Mouse (Mus musculus) neural tube, embryonic 11.5 days (tissue): ENCODE results near the gene Pcsk5. TPM values are rescaled to one million over a fixed set of nuclear protein-coding genes. Genes with fewer than 3 reads are reported as not detected.

Experiments used
- ATAC-seq: fragments of 200-750 bp; cut with Nextera tagmentation; 2 replicates; pipeline ENCODE4 v1.8.0; 2017; ENCODE audit warnings: moderate number of reproducible peaks, mild to moderate bottlenecking, moderate TSS enrichment, moderate library complexity; ENCODE audit not compliant: insufficient read depth, low FRiP score, low TSS enrichment
- DNase-seq: peaks from one replicate; pipeline ENCODE4 v3.0.0-alpha.2; 2015; ENCODE audit warnings: low spot score
- H3K27ac ChIP-seq: fragments of 300-500 bp; sonication (generic); 2 replicates; pipeline ENCODE4 v1.5.1; 2014; ENCODE audit warnings: low read depth, mild to moderate bottlenecking, low read length
- H3K27me3 ChIP-seq: fragments of 300-500 bp; sonication (generic); 2 replicates; pipeline ENCODE4 v1.6.1; 2014; ENCODE audit warnings: mild to moderate bottlenecking, low read length, mixed read lengths; ENCODE audit not compliant: control insufficient read depth, insufficient read depth
- H3K36me3 ChIP-seq: fragments of 300-500 bp; sonication (generic); 2 replicates; pipeline ENCODE4 v1.6.1; 2014; ENCODE audit warnings: mild to moderate bottlenecking, low read length, moderate library complexity, mixed read lengths; ENCODE audit not compliant: control insufficient read depth, insufficient read depth
- H3K4me1 ChIP-seq: fragments of 300-500 bp; sonication (generic); 2 replicates; pipeline ENCODE4 v1.6.1; 2014; ENCODE audit warnings: low read length, mixed read lengths; ENCODE audit not compliant: control insufficient read depth, insufficient read depth
- H3K4me2 ChIP-seq: fragments of 300-500 bp; sonication (generic); 2 replicates; pipeline ENCODE4 v1.6.1; 2014; ENCODE audit warnings: low read depth, mild to moderate bottlenecking, moderate library complexity
- H3K4me3 ChIP-seq: fragments of 300-500 bp; sonication (generic); 2 replicates; pipeline ENCODE4 v1.5.1; 2014; ENCODE audit warnings: low read depth, low read length
- H3K9ac ChIP-seq: fragments of 300-500 bp; sonication (generic); 2 replicates; pipeline ENCODE4 v1.6.1; 2014; ENCODE audit warnings: mild to moderate bottlenecking, low read length
- H3K9me3 ChIP-seq: fragments of 300-500 bp; sonication (generic); 2 replicates; pipeline ENCODE4 v1.6.1; 2016; ENCODE audit warnings: low read length; ENCODE audit not compliant: control insufficient read depth
- WGBS: fragments of 180-500 bp; shearing (Covaris S2); extraction: QIAGEN DNeasy Blood & Tissue Kit; methylation state at CpG from one replicate; pipeline ENCODE4 v1.1.7; 2014; 5-methylcytosine and 5-hydroxymethylcytosine counted together
- polyA plus RNA-seq: library from polyadenylated mRNA; unstranded; fragments of >200 nt; fragmentation: Nextera tagmentation; extraction: Ambion mirVana; gene quantifications from 2 replicates; pipeline ENCODE4 v1.2.1, GENCODE M21; 2014

Gene Pcsk5
- polyA plus RNA-seq, 1 experiment from 2014 or later = 9.4 TPM

DNA sequence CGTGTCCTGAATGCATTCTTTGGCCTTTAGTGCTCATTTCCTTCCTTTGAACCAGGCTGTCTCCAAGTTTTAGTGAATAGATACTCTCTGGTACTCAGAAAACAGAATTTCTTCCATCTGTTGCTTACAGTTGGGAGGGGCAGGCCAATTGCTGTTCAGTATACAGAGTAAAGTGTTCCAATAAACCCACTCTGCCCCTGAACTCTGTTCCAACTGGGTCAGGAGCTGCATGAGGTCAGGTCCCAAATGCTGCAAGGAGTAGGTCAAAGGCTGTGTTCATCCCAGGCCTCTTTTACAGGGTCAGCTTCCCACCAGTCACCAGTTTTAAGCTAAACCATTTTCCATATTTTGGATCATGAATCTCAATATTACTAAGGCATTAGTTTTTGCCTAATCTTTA lies 63.4 kb downstream of the Pcsk5 start:
- Histone ChIP-seq H3K4me3 (no peak overlapping the region), H3K9me3 (no peaks in the 10 kb centered on the region), H3K4me2 (no peak overlapping the region), H3K27me3 (no peaks in the 10 kb centered on the region), H3K36me3 (no peaks in the 10 kb centered on the region), H3K27ac (no peak overlapping the region), H3K9ac (no peak overlapping the region), H3K4me1 (no peaks in the 10 kb centered on the region)
- WGBS = 44% methylated on average over 1 of the region's 1 CpGs
- DNase-seq = no peak
- no peak for ATAC-seq

DNA sequence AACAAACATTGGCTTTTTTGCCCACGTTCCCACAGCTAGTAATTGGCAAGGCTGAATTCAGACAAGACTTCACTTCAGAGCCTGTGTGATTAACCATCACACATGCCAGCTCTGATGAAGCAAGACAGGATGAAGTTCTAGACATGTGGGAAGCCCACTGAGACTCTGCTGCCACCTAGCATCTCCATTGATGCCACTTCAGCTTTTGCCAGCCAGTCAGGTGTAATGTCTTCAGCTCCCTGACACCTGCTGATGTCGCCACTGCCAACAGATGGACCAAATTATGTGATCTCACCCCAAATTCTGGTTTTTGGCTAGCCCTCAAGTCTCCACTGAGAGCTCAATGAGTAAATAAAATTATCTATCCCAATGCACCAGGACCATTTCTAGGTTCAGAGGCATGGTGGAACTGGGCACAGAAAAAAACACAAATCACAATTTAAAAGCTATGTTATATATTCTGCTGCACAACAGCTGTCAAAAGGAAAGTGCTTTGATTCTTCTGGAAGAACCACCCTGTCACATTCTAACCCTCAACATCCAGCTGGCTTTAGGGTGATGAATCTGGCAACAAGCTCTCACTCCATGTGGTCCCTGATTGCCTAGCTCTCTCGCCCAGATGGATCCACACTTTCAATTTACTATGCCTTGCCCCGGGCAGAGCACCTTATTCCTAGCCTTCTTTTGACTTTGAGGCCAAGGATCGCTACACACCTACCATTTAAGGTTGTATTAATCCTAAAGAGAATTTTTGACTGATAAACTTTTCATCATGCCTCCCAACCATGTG lies 67.6 kb downstream of the Pcsk5 start:
- ATAC-seq (no peak), DNase-seq (no peak)
- Histone ChIP-seq H3K9ac (no peak overlapping the region), H3K27ac (no peak overlapping the region), H3K4me3 (no peak overlapping the region), H3K9me3 (no peaks in the 10 kb centered on the region), H3K4me2 (no peak overlapping the region), H3K27me3 (no peaks in the 10 kb centered on the region), H3K4me1 (no peaks in the 10 kb centered on the region), H3K36me3 (no peaks in the 10 kb centered on the region)
- 86% methylated on average over 5 of the region's 5 CpGs for WGBS

DNA sequence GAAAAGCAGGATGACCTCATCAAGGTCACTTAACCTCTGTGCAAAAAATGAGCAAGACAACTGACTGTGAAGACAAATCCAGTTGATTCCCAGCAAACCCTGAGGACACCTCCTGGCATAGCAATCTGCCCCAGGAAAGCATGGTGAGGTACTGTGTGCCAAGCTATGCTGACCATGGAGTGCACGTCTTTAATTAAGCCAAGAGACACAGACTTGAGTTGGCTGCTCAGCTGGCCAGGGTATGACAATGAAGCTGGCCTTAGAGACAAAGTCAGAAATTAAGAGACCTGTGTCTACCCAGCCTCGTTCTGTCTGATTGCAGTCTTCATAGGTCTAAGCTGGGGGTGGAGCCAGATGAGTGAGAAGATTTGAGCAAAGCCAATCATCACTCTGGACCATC lies 72.4 kb downstream of the Pcsk5 start:
- no peak overlapping the region for H3K4me3 ChIP-seq
- DNase-seq (no peak), ATAC-seq (no peak)
- no peaks in the 10 kb centered on the region for H3K36me3 ChIP-seq
- 93% methylated on average over 2 of the region's 2 CpGs for WGBS
- no peak overlapping the region for H3K27ac ChIP-seq
- H3K9me3 ChIP-seq = no peaks in the 10 kb centered on the region
- no peak overlapping the region for H3K4me2 ChIP-seq
- no peaks in the 10 kb centered on the region for H3K4me1 ChIP-seq
- H3K27me3 ChIP-seq = no peaks in the 10 kb centered on the region
- no peak overlapping the region for H3K9ac ChIP-seq

DNA sequence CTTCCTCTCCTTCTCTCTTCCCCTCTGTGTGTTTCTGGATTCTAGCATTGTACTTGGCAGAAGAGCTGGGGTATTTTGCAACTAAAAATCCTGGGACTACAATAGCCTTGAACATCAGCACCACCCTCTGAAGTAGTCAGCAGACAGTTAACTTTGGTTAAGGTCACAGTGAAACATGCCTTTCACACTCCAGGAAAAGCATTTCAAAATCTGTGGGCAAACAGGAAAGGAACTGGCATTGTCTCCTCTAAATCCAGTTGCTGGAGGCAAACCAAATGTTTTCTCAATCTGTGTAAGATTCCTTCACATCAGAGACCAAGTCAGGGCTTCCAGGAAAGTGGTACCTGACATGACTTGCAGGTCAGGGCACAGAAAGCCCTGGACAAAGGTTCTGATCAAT lies 74.7 kb downstream of the Pcsk5 start:
- ATAC-seq = no peak
- no peaks in the 10 kb centered on the region for H3K36me3 ChIP-seq
- DNase-seq = no peak
- no peak overlapping the region for H3K9ac ChIP-seq
- no peaks in the 10 kb centered on the region for H3K9me3 ChIP-seq
- no peak overlapping the region for H3K27ac ChIP-seq
- H3K27me3 ChIP-seq = no peaks in the 10 kb centered on the region
- no peak overlapping the region for H3K4me3 ChIP-seq
- no peaks in the 10 kb centered on the region for H3K4me1 ChIP-seq
- H3K4me2 ChIP-seq = no peak overlapping the region

DNA sequence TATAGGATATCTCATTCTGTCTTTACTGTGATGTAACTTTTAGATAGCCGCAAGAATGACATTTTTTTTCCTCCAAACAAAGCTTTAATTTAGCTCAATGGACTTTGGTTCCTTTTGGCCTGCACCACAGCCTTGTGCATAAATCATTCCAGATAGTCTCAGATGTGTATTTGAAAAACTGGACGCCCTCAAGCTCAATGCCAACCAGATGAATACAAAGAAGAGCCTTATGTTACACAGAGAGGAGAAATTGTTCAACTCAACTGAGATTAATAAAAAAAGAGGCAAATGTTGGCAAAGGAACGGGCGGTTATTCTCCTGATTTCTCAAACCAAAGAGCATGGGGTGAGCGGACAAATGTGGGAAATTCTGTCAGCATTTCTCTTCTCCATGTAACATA lies 75.8 kb downstream of the Pcsk5 start:
- Histone ChIP-seq H3K4me3 (no peak overlapping the region), H3K9me3 (no peaks in the 10 kb centered on the region), H3K4me1 (no peaks in the 10 kb centered on the region), H3K27ac (no peak overlapping the region), H3K27me3 (no peaks in the 10 kb centered on the region), H3K36me3 (no peaks in the 10 kb centered on the region), H3K9ac (no peak overlapping the region), H3K4me2 (no peak overlapping the region)
- DNase-seq (no peak), ATAC-seq (no peak)
- 72% methylated on average over 5 of the region's 5 CpGs for WGBS

DNA sequence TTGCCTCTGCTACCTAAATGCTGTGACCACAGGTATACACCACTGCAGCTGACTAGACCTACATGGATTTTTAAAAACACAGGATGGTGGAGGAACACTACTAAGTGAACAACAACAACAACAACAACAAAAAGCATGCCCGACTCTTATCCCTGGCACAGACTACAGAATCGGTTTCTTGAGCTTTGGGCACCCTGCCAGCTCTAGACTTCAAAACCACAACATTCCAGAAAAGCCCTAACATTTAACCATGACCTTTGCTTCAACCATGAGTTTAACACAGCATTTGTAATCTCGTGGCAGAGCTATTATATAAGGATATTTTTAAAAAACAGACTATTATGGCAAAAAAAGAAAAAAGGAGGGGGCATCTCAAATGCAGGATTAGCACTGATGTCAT lies 84.6 kb downstream of the Pcsk5 start:
- H3K4me3 ChIP-seq = no peak overlapping the region
- WGBS = 87% methylated on average over 3 of the region's 3 CpGs
- ATAC-seq (no peak), DNase-seq (no peak)
- H3K9ac ChIP-seq = no peak overlapping the region
- H3K36me3 ChIP-seq = no peaks in the 10 kb centered on the region
- H3K4me2 ChIP-seq = no peak overlapping the region
- H3K27me3 ChIP-seq = no peaks in the 10 kb centered on the region
- no peaks in the 10 kb centered on the region for H3K4me1 ChIP-seq
- H3K9me3 ChIP-seq = no peaks in the 10 kb centered on the region
- no peak overlapping the region for H3K27ac ChIP-seq

DNA sequence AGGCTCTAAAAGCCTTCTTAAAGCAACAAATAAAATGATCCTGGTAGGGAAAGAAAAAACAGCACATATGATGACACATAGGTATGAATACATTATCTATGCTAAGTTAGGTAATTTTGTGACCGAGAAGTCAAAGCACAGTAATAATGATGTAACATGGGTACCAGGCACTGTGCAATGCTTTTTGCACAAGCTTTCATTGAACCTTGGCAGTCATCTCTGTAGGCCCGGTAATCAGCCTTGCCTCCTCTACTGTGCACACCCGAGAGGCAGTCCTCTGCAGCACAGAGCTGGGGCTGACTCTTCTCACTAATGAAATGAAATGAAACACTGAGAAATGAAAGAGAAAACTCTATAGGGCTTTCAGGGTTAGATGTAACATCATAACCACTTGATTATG lies 89.1 kb downstream of the Pcsk5 start:
- no peak overlapping the region for H3K27ac ChIP-seq
- H3K4me3 ChIP-seq = no peak overlapping the region
- no peak for ATAC-seq
- no peak overlapping the region for H3K9ac ChIP-seq
- H3K36me3 ChIP-seq = no peaks in the 10 kb centered on the region
- WGBS = 91% methylated on average over 3 of the region's 3 CpGs
- no peaks in the 10 kb centered on the region for H3K4me1 ChIP-seq
- no peaks in the 10 kb centered on the region for H3K9me3 ChIP-seq
- no peak for DNase-seq
- H3K4me2 ChIP-seq = no peak overlapping the region
- no peaks in the 10 kb centered on the region for H3K27me3 ChIP-seq

DNA sequence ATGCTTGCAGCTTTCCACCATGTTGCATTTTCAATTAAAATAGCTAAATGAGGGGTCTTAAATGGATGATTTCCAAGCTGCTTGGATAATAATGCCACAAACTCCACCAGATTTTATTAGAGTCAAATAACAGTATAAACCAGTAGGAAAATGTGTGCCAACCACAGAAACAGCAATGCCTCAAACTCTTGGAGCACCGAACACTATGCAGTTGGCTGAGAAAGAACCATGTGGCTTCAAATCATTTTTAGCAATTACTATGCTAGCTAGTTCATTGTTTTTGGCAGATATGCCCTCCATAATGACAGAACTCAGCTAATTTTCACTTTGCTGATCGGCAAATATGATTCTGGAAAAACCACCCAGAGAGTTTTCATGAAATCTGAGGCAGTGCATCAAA lies 92.1 kb downstream of the Pcsk5 start:
- H3K4me3 ChIP-seq = no peak overlapping the region

DNA sequence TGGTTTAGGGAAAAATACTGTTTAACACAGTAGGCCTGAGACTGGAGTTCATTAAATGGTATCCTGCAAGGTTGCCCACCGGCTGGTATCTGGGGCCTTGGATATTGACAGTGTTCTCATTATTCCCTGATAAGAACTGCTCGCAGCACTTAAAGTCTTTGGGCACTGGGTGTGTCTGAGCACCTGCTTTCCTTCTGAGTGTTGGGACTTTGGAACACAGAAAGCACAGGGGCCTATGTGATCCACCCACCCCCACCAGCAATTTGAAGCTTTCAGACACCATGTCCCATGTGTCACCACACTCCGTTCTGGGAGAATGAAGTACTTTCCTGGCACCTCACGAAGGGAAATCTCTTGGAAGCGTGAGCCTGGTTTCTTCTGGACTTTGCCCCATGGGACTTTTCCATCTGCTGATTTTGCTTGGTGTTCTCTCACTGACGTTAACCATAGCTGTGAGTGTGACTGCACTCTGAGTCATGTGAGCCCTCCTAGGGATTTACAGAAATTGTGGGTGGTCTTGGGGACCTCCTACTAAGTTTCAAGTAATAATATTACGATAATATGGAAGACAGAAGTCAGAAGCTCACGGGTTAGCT lies 92.9 kb downstream of the Pcsk5 start:
- H3K4me2 ChIP-seq = no peak overlapping the region
- no peak overlapping the region for H3K27ac ChIP-seq
- ATAC-seq (no peak), DNase-seq (no peak)
- no peaks in the 10 kb centered on the region for H3K36me3 ChIP-seq
- H3K4me3 ChIP-seq = no peak overlapping the region
- no peaks in the 10 kb centered on the region for H3K4me1 ChIP-seq
- 84% methylated on average over 8 of the region's 8 CpGs for WGBS
- no peaks in the 10 kb centered on the region for H3K9me3 ChIP-seq
- H3K27me3 ChIP-seq = no peaks in the 10 kb centered on the region
- no peak overlapping the region for H3K9ac ChIP-seq

More for the DNA sequence above, 92.1 kb downstream of the Pcsk5 start:
- no peaks in the 10 kb centered on the region for H3K27me3 ChIP-seq
- no peaks in the 10 kb centered on the region for H3K36me3 ChIP-seq
- H3K4me2 ChIP-seq = no peak overlapping the region
- ATAC-seq (no peak), DNase-seq (no peak)
- H3K9ac ChIP-seq = no peak overlapping the region
- no peaks in the 10 kb centered on the region for H3K4me1 ChIP-seq
- no peaks in the 10 kb centered on the region for H3K9me3 ChIP-seq
- H3K27ac ChIP-seq = no peak overlapping the region
- 98% methylated on average over 2 of the region's 2 CpGs for WGBS
